Mouse (Mus musculus): ENCODE measurements around the gene Spata17.

Gene Spata17

DNA sequence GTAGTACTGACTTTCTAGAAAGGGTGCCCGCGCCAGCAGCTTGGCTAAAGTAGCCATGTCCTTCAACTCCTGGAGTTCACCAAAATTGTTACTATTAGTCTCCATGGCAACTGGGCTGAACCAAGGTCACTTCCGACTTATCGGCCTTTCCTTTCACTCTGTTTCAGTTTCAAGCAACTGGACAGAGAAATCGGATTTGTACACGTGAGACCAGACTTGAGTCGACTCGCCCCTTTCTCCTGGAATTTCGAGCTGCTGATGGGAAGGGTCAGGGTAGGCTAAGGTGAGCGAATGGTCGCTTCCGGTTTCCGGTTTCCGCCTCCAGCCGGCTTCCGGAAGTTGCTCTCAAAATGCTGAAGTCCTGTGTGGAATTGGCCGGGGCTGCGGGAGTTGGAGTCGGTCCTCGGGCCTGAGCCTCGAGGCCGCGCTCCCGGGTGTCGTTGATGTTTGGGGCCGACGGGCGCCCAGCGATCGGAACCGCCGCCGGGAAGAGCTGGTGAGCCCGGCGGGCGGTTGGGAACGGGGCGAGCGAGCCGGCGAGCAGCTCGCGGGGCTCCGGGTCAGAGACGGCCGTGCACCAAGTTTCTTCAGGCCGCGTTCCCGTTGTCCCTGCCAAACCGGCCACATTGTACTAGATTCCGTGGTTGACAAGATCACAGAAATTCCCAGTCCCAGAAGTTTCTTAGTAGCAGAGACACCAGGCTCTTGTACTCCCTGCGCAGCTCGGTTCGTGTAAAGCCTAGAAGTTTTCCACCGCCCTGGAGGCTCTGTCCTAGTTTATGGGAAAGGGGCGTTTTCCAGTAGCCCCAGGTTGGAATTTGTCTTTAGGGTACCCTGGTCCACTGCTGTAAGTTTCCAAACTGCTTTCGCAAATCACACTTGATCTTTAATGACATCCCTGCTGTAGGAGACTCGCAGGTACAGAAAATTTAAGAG, at the start of gene Spata17, which contains the start of gene Gpatch2:
Gene Spata17 (minus strand): TSS at position 285 of the 936 bp plus-strand sequence.
Gene Gpatch2 (plus strand): TSS at position 328 of the 936 bp plus-strand sequence.
- peak; percentile 37 to 71 for DNase-seq (ENCODE audit: low spot score in 2 of 2)

DNA sequence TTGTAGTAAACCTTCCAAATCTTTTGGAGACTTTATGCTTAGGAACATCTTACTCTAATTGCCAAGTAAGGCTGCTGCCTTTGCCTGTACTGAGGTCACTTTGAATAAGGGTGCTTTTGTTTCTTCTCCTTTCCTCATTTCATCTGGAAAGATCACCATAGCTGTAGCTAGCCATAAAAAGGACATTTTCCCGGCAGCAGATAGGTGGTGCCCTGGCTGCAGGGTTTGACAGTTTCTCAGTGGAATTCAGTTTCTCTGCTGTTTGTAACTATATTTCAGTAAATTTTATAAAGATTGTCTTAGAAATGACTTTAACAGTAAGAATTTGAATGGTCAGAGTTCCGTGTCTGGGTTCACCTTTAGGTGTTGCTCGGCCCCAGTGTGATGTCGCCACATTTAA, 43.5 kb upstream of the Spata17 start:
- no peak for DNase-seq (ENCODE audit: low spot score in 2 of 2)

DNA sequence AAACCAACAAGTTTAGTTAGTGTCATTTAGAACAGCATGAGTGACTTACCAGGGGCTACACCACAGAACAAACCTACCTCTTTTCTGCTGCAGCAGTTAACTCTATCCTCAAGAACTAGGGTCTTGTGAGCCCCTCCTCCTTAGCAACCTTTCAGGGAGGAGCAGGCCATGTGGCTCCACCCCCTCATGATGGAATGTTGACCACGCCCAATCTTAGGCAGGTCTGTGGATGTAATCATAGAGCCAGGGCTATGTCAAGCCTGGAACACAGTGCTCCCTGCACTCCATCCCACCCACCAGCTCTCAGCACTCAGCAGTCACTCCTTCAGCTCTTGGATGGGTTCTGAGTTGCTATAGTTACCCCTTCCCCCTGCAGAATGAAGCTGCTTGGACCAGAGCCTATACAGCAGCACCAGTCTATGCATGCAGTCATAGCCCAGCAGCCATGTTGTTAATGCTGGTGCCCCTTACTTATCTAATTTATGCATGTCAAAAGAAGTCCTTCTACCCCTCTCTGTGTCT, 35.5 kb upstream of the Spata17 start:
- DNase-seq (ENCODE audit: low spot score in 2 of 2): no peak

DNA sequence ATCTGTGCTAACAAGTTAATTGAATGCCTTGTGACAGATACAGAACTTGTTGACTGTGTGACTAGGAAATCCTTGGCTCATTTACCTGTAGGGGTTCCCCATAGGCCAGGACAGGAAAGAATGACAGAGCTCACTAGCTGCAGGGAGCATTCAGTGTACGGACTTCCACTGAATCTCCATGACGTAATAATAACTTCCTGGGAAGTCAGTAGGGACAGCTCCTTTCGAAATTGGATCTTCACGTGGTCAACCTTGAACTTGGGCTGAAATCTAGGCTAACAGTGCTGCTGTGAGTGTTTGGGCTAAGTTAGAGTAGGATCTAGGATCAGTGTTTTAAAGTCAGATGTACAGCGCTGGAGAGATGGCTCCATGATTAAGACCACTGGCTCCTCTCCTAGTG, 29.5 kb upstream of the Spata17 start:
- no peak for DNase-seq (ENCODE audit: low spot score in 2 of 2)

DNA sequence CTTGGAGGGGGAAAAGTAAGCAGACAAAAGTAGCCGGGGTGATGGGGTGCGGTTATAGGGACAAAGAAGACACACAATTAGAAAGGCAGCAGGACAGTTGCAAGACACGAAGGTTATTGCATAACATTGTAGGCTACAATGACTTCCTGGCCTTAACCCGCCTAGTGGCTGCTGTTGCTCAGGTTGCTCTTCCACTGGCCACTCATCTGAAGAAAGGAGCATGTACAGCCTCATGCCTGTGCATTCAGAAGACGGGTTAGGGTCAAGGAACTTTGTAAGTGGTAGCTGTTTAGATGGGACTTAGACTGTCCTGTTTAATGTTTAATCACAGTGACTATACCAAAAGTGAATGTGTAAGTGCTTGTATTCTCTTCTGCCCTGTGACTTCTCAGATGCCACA, 26.1 kb upstream of the Spata17 start:
- no peak for DNase-seq (ENCODE audit: low spot score in 2 of 2)

DNA sequence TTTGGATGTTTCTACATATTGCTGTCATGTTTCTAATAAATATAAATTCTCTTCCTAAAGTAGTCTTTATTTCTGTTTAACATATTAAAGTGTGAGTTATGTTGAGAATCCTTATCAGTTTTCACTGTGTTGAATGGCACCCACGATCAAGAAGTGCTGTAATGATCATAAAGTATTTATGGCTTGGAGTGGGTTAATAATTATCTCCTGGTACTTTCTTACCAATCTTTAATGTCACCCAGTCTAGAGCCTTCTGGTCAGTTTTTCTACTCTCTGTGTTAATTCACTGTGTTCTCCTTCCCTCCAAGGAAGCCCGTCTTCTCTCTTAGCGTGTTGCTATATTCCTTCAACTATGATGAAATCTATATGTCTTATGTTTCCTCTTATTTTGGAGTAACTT, 25.0 kb upstream of the Spata17 start:
- no peak for DNase-seq (ENCODE audit: low spot score in 2 of 2)

DNA sequence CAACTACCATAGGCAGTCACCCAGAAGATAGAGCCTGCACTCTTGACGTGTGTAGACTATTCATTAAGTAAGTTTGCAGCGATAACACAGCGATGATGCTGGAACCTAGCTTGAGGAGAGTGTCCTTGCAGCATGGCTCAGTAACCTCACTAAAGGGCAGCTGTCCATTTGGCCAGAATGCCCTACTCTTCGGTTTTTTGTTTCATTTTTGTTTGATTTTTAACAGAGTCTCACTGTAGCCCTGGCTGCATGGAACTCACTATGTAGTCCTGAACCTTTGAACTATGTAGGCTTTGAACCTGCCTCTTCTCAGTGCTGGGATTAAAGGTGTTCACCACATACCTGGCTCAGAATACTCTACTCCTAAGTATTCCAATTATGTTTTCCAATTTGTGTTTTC, 22.8 kb upstream of the Spata17 start:
- DNase-seq (ENCODE audit: low spot score in 2 of 2): no peak

DNA sequence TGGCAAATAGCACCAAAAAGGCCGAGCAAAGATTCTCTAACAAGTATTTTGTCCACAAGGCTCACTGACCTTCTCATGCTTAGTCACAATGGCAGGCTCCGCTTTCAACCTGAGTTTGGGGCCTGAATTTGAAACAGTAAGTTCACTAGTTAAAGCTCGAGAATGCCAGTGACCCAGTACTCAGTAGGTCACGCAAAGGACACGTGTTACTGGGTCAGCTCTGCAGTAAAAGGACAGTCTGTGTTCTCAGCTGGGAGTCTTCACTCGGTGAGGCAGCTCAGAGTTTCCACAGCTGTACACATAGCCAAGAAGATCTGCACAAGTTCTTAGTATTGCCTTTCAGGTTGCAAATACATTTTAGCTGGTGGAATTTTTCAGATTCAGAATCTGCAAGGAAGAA, 21.0 kb upstream of the Spata17 start:
- DNase-seq (ENCODE audit: low spot score in 2 of 2): no peak

DNA sequence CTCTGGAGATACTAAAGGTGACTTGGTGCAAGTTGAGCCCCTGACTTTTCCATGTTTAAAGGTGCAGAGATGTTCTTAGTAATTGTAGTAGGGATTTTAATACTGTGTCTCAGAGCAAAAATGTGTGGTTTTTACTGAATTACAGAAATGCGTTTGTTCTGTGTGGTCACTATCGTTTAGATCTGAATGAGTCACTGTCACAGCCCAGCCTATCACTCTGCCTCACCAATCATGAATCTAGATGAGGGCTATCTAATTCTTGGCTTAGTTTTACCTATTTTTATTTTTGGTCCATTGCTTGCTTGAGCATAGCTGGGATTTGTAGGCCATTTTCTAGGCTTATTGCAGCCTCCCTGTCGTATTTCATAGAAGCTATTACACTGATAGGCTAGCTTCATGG, 19.9 kb upstream of the Spata17 start:
- no peak for DNase-seq (ENCODE audit: low spot score in 2 of 2)

DNA sequence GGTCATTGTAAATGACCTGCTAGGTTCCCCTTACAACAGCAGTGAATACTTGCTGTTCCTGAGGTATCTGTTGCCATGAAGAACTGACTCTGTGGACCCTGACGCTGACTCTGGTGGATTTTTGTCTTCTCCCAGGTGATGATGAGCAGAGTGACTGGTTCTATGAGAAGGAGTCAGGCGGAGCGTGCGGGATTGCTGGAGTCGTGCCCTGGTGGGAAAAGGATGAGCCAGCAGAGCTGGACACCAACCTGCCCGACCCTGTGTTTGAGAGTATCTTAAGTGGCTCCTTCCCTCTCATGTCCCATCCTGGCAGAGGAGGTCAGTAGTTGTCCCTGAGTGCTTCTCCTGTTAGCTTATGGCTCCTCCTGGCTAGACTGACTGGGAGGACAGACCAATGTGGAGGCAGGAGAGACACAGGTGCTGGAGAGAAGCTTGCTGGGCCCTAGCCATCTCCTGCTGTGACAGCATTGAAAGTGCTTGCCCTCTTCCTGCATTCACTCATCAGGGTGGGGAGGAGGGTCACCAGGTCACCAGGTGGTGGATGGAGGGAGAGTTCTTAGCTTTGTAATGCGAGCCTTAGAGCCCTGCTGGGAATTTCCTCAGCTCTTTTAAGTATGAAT, 17.8 kb upstream of the Spata17 start:
- DNase-seq (ENCODE audit: low spot score in 2 of 2): no peak

DNA sequence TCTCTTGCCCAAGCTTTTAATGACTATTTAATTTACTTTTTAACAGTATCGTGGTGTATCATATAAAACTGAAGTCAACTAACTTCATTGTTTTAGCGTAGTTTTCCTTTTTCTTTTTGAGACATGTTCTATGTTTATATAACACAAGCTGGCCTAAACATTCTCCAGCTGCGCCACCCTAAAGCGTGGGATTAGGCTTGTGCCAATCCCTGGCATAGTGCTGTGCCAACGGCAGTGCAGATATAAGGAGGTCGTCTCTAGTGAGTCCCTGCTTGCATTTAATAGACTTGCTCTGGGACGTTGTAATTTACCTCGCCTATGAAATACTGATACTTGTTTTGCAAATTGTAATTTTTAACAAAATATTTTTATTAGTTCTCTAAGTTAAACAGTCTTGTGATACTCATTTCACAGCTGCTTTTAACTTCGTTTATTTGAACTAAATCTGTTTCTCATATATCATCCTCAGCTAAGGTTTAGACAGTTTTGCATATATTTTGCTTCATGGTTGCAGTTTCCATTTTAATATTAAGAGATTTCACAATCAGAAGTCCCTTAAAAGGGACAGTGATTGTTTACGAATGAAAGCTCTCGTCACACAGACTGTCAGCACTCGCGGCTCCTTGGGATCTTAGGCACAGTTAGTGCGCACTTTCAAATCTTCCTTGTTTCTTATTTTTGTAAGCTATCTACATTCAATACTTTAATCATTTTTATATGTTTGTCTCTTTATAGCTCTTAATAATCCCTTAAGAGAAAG, 17.1 kb upstream of the Spata17 start:
- DNase-seq (ENCODE audit: low spot score in 2 of 2): no peak

DNA sequence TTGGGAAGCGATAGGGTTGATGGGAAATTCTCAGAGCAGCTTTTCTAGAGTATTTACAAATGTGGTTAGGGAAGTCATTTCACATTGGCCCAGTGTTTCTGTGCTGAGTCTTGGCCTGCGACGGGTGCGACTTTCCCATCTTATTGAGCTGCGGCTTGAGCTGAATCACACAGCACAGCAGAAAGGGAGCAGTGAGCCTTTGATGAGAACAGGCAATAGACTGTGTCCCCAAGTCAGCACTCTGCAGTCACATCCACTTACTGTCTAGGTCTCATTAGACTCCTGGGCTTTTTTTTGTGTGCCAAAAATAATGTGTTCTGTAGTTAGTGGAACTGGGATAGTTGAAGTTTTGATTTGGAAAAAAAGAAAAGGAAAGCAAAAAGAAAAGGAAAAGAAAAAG, 15.0 kb upstream of the Spata17 start:
- DNase-seq (ENCODE audit: low spot score in 2 of 2): no peak

DNA sequence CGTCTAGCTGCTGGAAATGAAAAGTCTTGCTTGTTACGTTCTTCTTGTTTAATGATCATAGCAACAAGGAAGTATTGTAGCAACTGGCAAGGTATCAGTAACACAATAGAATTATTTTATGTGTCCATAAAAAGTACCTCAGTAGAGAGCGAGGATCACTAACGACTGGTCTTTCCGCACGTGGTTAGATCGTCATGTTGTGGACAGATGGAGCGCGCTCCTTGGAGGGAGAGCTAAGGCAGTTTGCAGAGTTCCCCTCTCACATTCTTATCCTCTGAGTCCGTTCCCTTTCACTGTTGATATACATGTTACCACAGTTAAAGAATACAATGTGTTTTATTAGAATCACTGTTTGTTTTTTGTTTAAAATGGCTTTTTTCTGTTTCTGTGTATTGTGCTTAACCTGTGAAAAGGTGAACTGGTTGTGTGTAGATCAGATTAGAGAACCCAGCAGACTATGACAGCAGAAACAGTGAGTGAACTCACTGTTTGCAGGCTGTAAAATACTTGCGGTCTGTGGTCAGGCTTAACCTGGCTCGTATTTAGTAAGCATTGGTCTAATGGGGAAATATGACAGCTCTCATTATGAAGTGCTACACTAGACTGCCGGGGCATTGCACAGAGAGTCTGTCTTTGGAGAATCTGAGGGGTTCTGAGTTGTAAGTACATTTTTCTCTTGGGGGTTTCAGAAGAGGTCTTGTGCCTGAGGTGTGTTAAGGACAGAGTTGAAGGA, 13.3 kb upstream of the Spata17 start:
- DNase-seq (ENCODE audit: low spot score in 2 of 2): no peak

DNA sequence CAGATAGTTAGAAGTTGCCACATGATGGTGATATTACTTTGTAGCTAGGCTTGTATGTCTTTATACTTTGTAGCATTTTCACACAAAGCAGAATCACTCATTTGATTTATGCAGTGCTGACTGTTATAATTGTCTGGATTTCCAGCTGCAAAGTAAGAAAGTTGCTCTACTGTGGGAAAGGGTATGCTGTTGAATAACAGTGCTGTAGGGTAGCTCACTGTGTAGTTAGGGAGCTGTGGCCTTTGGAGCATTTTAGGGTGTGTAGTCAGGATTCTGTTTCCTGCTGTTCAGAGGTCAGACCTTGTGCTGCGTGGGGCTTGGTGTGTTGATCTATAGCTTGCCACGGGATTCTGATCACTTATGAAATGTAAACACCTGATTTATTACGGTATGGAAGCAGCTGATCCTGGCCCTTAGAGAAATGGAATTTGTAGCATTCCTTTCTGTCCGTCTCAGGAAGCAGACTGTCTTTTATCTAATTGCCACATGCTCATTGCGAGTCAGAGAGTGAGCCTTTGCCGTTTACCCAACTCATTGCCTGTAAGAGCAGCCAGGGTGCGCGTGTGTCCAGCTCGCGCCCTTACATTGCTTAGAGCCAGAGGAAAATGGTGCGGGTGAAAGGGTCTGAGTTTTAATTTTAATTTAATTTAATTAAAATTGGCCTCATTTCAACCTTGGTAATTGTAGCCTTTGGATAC, 11.2 kb upstream of the Spata17 start:
- DNase-seq (ENCODE audit: low spot score in 2 of 2): no peak

DNA sequence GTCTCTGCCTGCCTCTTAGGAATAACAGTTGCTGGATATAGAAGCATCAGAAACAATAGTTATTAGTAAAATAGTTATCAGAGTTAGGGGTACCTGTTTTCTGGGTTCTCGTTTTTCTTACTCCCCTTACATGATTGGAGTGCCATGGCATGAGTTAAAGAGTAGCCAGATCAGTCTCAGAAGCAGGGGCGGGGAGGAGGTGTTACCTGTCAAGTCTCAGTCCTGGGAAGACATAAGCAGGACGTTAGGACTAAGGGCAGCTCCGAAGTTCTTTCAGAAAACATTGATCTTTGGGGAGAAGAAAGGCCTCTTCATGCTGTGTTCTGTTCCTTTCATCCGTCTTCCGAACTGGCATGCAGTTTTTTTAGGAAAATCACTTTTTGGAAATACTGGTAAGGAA, 5.5 kb upstream of the Spata17 start:
- no peak for DNase-seq (ENCODE audit: low spot score in 2 of 2)

DNA sequence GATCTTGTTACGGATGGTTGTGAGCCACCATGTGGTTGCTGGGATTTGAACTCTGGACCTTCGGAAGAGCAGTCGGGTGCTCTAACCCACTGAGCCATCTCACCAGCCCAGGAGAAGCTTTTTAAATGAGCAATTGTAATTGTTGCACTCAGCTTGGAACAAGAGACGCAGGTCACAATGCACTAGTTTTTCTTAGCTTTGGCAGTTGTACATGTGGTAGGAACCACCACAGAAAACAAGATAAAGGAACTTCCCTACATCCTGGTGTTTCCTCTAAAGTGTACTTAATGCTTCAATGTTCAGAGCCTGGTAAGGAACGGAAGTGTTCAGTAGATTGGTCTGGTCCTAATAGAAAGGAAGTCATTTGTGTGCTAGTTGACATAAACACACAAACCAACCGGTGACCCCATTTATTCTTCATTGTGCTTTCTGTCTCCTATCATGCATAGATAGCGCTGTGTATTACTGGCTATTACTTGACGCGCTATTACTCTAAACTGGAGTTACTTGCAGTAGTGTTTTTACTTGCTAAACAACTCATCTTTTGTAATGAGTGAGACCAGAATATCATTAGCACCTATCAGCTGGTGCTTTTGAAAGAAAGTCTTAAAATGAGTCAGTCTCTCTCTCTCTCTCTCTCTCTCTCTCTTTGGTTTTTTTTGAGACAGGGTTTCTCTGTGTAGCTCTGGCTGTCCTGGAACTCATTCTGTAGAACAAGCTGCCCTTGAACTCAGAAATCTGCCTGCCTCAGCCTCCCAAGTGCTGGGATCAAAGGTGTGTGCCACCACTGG, 1.6 kb upstream of the Spata17 start:
- DNase-seq (ENCODE audit: low spot score in 2 of 2): no peak

DNA sequence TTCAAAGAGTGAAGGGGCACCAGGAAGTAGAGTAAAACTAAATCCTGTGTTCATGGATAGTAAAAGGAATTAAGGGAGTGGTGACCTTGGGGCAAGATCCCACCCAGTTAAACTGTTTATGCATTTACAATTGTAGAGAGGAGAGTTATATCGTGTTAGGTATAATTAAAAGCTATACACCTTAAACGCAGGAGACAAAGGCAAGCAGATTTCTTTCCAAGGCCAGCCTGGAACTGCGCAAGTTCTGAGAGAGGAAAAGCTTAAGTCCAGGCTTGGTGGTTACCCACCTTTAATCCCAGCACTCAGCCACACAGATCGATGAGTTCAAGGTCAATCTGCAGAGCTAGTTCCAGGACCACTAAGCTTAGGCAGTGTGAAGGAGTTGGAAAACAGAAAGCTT, 4.5 kb downstream of the Spata17 start:
- DNase-seq (ENCODE audit: low spot score in 2 of 2): no peak

DNA sequence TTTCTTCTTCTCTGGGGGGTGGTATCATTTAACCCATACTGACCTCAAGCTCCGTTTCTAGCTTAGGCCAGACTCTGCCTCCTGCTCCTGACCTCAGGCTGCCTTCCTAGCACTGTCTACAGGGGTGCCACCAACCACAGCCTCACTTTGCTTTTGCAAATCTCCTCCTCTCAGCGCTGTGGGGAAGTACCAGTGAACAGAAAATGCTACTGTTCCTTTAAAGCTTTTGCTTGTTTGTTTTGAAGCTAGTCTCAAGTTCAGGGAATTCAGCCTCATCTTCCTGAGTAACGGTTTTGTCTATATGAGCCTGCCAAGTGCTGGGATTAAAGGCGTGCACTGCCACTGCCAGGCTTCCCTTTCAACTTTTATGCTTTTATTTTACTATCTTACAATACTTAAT, 5.8 kb downstream of the Spata17 start:
- DNase-seq (ENCODE audit: low spot score in 2 of 2): no peak

DNA sequence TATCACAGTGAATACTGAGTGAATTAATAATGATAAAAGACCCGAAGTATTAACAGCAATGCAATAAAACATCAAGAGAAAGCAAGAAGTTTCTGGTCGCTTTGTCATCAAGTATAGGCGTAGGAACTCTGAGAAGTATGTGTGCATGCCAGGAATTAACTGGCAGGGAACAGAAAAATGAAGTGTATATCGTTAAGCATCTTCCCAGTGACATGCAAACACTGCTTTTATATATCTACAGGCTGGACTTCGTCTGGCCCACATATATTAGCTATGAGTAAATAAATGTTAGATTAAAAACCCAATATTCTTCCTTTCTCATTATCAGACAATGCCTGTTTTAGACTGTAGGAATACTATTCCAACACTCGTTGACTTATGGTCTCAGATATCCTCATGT, 9.8 kb downstream of the Spata17 start:
- DNase-seq (ENCODE audit: low spot score in 2 of 2): no peak

DNA sequence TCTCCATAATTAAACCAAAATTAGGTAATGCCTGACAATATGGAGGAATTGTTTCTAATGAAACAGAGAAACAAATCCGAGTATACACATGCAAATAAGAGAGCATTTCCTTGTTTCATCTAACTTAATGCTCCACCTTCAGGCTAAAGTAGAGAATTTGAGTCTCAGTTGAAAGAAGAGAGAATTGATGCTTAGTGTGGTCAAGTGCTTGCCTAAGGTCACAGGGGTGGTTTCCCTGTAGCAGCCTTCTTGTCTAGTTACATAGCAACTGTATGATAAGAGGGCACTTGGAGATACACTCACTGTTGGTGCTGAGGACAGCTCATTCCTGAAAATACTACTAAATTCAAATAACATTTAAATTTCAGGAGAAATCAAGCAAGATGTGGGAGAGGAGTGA, 36.7 kb downstream of the Spata17 start:
- DNase-seq (ENCODE audit: low spot score in 2 of 2): no peak

Measured in frontal cortex, postnatal 10 days (tissue).